Mouse (Mus musculus) gastrocnemius, adult 8-10 months (tissue): ENCODE results near the gene Rraga. TPM values are rescaled to one million over a fixed set of nuclear protein-coding genes. Genes with fewer than 3 reads are reported as not detected.
"Not testable (repeated sequence)": the region's sequence is repeated elsewhere in the genome, so short reads cannot be mapped to it uniquely, and the experiment has no call there.

Experiments used
- DNase-seq, 2 experiments: peaks; one replicate each; pipeline ENCODE4 v3.0.0; 2022; ENCODE audit warnings: low spot score in 2 of 2
- total RNA-seq, 4 experiments: library from RNA; stranded (reverse); gene quantifications; 2 replicates each; pipeline ENCODE4 v1.2.4; 2022

Rraga gene
- total RNA-seq, 4 experiments from 2014 or later = 48.4 to 50.9 (median 50.4) TPM

- DNase-seq = no peak
Observed at GRCm38 (mm10) chr4:86588236-86588635, 12.8 kb downstream of the Rraga start.

- no peak for DNase-seq
Observed at GRCm38 (mm10) chr4:86591304-86591703, 15.8 kb downstream of the Rraga start.

- peak; percentile 76 to 89 for DNase-seq
Observed at GRCm38 (mm10) chr4:86611524-86612288, 36.2 kb downstream of the Rraga start, which contains the start of gene Haus6. Haus6 (minus strand) TSS chr4:86612055.

GRCm38 (mm10) chr4:86612289-86612620 is 36.8 kb downstream of the Rraga start:
- DNase-seq = no peak

GRCm38 (mm10) chr4:86620506-86620905 is 45.0 kb downstream of the Rraga start:
- no peak for DNase-seq

GRCm38 (mm10) chr4:86622116-86622515 is 46.6 kb downstream of the Rraga start:
- DNase-seq = no peak

- not testable (repeated sequence) for DNase-seq
Observed at GRCm38 (mm10) chr4:86622532-86622931, 47.1 kb downstream of the Rraga start.

- DNase-seq = no peak
Observed at GRCm38 (mm10) chr4:86625463-86625862, 50.0 kb downstream of the Rraga start.

- DNase-seq = not testable (repeated sequence)
Observed at GRCm38 (mm10) chr4:86626496-86626895, 51.0 kb downstream of the Rraga start.

Other genes with a start within 250 kb of the Rraga start
- not detected for gene Saxo1, start 17.3 kb upstream of the Rraga start, total RNA-seq
- gene Haus6, start 36.4 kb downstream of the Rraga start, total RNA-seq = 1 to 10 TPM; 6.1 to 9.4 (median 6.6) TPM
- gene Plin2, start 94.4 kb downstream of the Rraga start, total RNA-seq = 10 to 100 TPM; 42.1 to 59.5 (median 52.5) TPM
- gene Dennd4c, start 172.9 kb downstream of the Rraga start, total RNA-seq = 10 to 100 TPM; 28.9 to 36.6 (median 34.0) TPM